Mouse (Mus musculus) limb, embryonic 12.5 days (tissue): Measurements from ENCODE around the gene Hbb-bh1. TPM values are rescaled to one million over a fixed set of nuclear protein-coding genes. Genes with fewer than 3 reads are reported as not detected.
"Not testable (repeated sequence)": the region's sequence is repeated elsewhere in the genome, so short reads cannot be mapped to it uniquely, and the experiment has no call there.

Experiments used
- ATAC-seq: fragments of 200-750 bp; cut with Nextera tagmentation; 2 replicates; pipeline ENCODE4 v1.8.0; 2017; ENCODE audit warnings: low read depth, moderate TSS enrichment; ENCODE audit not compliant: insufficient number of reproducible peaks, insufficient read depth, low FRiP score, low TSS enrichment
- H3K27ac ChIP-seq: fragments of 300-500 bp; sonication (generic); 2 replicates; pipeline ENCODE4 v1.5.1; 2016; ENCODE audit warnings: mild to moderate bottlenecking, moderate library complexity
- H3K27me3 ChIP-seq: fragments of 300-500 bp; sonication (generic); 2 replicates; pipeline ENCODE4 v1.6.1; 2016; ENCODE audit warnings: mild to moderate bottlenecking, moderate library complexity
- H3K36me3 ChIP-seq: fragments of 300-500 bp; sonication (generic); 2 replicates; pipeline ENCODE4 v1.6.1; 2016; ENCODE audit warnings: mild to moderate bottlenecking, moderate library complexity
- H3K4me1 ChIP-seq: fragments of 300-500 bp; sonication (generic); replicated peaks from 2 replicates; pipeline ENCODE4 v1.6.1; 2016
- H3K4me2 ChIP-seq: fragments of 300-500 bp; sonication (generic); 2 replicates; pipeline ENCODE4 v1.6.1; 2016; ENCODE audit warnings: mild to moderate bottlenecking, moderate library complexity
- H3K4me3 ChIP-seq: fragments of 300-500 bp; sonication (generic); replicated peaks from 2 replicates; pipeline ENCODE4 v1.5.1; 2016; ENCODE audit warnings: mild to moderate bottlenecking
- H3K9ac ChIP-seq: fragments of 300-500 bp; sonication (generic); replicated peaks from 2 replicates; pipeline ENCODE4 v1.6.1; 2016; ENCODE audit warnings: mild to moderate bottlenecking, moderate library complexity
- H3K9me3 ChIP-seq: fragments of 300-500 bp; sonication (generic); 2 replicates; pipeline ENCODE4 v1.6.1; 2016; ENCODE audit warnings: mild to moderate bottlenecking, moderate library complexity
- WGBS: fragments of 180-500 bp; shearing (Covaris S2); methylation state at CpG from one replicate; pipeline ENCODE4 v1.1.7; 2016; 5-methylcytosine and 5-hydroxymethylcytosine counted together
- polyA plus RNA-seq: library from polyadenylated mRNA; unstranded; fragments of >200 nt; fragmentation: Nextera tagmentation; extraction: Ambion mirVana; gene quantifications from 2 replicates; pipeline ENCODE4 v1.2.1, GENCODE M21; 2016

Hbb-bh1 gene
- polyA plus RNA-seq, 1 experiment from 2014 or later: 622 TPM

DNA sequence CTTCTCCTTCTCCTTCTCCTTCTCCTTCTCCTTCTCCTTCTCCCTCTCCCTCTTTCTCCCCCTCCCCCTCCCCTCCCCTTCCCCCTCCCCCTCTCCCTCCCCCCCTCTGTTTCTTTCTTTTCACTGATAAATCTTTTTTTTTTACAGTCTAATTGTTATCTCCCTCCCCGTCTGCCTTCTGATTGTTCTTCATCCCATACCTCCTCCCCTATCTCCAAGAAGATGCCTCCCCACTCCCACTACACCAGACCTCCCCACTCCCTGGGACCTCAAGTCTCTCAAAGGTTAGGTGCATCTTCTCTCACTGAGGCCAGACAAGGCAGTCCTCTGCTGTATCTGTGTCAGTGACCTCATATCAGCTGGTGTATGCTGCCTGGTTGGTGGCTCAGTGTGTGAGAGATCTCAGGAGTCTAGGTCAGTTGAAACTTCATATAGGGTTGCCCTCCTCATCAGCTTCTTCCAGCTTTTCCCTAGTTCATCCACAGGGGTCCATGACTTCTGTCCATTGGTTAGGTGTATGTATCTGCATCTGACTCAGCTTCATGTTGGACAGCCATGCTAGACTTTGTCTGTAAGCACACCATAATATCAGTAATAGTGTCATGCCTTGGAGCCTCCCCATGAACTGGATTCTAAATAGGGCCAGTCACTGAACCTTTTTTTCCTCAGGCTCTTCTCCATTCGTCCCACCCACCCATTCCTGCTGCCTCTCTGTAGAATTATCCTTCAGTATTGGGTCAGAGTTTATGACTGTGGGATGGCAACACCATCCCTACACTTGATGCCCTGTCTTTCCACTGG, 1.8 kb upstream of the Hbb-bh1 start:
- 52% methylated on average over 2 of the region's 2 CpGs for WGBS
- Histone ChIP-seq H3K36me3 (no peaks in the 10 kb centered on the region), H3K9ac (no peak overlapping the region), H3K4me2 (no peak overlapping the region), H3K27me3 (no peaks in the 10 kb centered on the region), H3K4me3 (no peak overlapping the region), H3K27ac (no peak overlapping the region), H3K9me3 (no peaks in the 10 kb centered on the region), H3K4me1 (no peaks in the 10 kb centered on the region)
- ATAC-seq: no peak

DNA sequence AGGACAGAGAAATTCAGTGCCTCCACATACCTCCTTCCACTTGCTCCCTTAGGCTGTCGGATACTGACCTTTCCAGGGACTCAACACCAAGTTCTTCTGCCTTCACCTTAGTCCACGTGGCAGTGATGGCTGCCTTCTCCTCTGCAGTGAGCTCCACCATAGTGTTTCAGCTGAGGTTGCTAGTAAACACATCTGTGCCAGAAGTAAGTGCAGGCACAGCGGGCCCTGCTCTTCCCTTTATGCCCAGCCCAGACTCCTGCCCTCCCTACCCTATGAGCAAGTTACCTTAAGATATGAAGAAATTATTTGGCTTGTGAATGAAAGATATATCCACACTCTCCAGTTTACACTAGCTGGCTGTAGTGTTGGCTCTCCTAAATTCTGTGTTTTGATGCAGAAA, 2.7 kb downstream of the Hbb-bh1 start, which contains the start of gene Hbb-bh2:
Hbb-bh2 (minus strand) TSS at position 253 of the 400 bp plus-strand sequence.
- Histone ChIP-seq H3K4me3 (no peak within 1 kb of the TSS), H3K9me3 (no peaks in the 10 kb centered on the region), H3K27me3 (no peaks in the 10 kb centered on the region), H3K36me3 (no peaks in the 10 kb centered on the region), H3K9ac (no peak within 1 kb of the TSS), H3K27ac (no peak within 1 kb of the TSS), H3K4me2 (no peak within 1 kb of the TSS), H3K4me1 (no peaks in the 10 kb centered on the region)
- 64% methylated on average over 3 of the region's 3 CpGs for WGBS
- ATAC-seq: no peak

DNA sequence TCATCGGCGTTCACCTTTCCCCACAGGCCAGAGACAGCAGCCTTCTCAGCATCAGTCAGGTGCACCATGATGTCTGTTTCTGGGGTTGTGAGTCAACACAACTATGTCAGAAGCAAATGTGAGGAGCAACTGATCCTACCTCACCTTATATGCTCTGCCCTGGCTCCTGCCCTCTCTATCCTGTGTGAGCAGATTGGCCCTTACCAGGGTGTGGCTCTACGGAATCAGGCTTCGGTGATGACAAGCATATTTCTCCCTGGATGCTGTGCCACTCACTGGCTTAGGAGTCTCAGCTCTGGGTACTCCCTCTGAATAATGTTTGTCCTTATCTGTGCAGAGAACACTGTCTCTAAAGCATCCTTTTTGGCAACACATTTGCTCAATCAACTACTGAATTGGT, 15.2 kb downstream of the Hbb-bh1 start, which contains the start of gene Hbb-bs:
Hbb-bs (minus strand) TSS at position 289 of the 400 bp plus-strand sequence.
- no peak for ATAC-seq
- no peak within 1 kb of the TSS for H3K4me3 ChIP-seq
- no peak within 1 kb of the TSS for H3K4me2 ChIP-seq
- no peak within 1 kb of the TSS for H3K27ac ChIP-seq
- no peaks in the 10 kb centered on the region for H3K36me3 ChIP-seq
- H3K27me3 ChIP-seq: no peaks in the 10 kb centered on the region
- H3K9ac ChIP-seq: no peak within 1 kb of the TSS
- no peaks in the 10 kb centered on the region for H3K9me3 ChIP-seq
- 90% methylated on average over 4 of the region's 4 CpGs for WGBS
- no peaks in the 10 kb centered on the region for H3K4me1 ChIP-seq

DNA sequence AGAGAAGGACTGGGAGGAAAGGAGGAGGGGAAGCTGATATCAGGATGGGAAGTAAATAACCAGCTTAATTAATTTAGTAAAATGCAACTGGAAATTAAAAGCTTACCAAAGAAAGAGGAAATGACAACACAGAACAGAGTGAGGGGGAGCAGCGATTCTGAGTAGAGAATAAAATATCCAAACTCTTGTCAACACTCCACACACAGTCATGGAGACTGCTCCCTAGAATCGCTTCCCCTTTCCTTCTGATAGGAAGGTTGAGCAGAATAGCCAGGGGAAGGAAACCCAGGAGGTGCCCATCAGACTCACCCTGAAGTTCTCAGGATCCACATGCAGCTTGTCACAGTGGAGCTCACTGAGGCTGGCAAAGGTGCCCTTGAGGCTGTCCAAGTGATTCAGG, 15.8 kb downstream of the Hbb-bh1 start:
- not testable (repeated sequence) for H3K27ac ChIP-seq, H3K4me1 ChIP-seq, H3K9ac ChIP-seq, H3K4me2 ChIP-seq, H3K27me3 ChIP-seq, H3K36me3 ChIP-seq, H3K9me3 ChIP-seq, ATAC-seq, H3K4me3 ChIP-seq
- no CpG with 5 or more reads among the region's 2 CpGs for WGBS

DNA sequence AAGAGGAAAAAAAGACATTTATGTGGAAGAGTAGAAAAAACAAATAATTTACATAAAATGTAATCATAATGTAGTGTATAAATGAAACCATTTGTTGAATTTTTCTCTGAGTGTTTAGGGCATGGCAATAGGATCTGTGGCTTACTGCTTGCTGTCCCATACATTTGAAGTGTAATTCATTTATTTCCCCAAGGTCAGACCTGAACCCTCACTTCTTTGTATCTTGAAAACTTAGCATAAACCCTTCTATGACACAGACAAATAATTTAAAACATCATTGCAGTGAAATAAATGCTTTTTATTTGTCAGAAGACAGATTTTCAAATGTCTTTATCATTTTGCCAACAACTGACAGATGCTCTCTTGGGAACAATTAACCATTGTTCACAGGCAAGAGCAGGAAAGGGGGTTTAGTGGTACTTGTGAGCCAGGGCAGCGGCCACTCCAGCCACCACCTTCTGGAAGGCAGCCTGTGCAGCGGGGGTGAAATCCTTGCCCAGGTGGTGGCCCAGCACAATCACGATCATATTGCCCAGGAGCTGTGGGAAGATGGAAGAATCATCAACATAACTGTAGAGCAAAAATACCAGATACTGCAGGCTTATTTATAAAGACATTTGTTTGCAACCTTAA, 16.6 kb downstream of the Hbb-bh1 start:
- WGBS: 78% methylated on average over 3 of the region's 3 CpGs
- no peak overlapping the region for H3K27ac ChIP-seq
- H3K4me3 ChIP-seq: no peak overlapping the region
- H3K27me3 ChIP-seq: no peaks in the 10 kb centered on the region
- no peaks in the 10 kb centered on the region for H3K36me3 ChIP-seq
- no peak overlapping the region for H3K9ac ChIP-seq
- H3K4me2 ChIP-seq: no peak overlapping the region
- ATAC-seq: no peak
- no peaks in the 10 kb centered on the region for H3K4me1 ChIP-seq
- no peaks in the 10 kb centered on the region for H3K9me3 ChIP-seq

DNA sequence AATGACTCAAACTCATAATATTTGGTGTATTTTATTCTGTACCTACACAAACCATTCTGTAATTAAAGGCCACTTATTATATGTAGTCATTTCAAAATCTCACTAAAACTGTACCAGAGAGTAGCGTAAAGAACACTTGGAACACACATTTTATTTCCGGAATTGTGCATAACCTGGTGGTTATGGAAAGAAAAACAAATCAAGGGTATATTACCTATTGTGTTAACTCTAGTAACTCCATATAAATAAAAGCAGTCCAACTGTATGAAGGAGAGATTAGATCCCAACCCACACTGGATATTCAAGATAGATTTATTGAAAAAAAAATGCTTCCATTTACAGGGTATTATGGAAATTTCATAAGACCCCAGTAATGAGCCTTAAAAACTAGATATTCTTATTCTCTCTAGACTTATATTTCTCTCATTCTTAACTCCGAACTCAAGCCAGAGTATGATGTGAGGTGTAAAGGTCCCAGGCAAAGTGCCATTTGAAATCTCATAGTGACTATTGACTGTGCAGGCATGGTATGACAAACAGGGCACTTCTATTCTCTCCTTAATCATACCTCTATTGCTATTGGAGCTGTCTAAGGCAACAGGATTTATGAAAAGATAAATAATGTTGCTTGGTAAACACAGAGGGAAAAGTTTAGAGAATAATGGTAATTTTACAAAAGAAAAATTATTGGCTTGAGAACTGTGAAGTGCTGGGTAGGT, 17.3 kb downstream of the Hbb-bh1 start:
- H3K4me3 ChIP-seq: no peak overlapping the region
- H3K27me3 ChIP-seq: no peaks in the 10 kb centered on the region
- H3K4me1 ChIP-seq: no peaks in the 10 kb centered on the region
- no peak overlapping the region for H3K9ac ChIP-seq
- 91% methylated on average over 3 of the region's 3 CpGs for WGBS
- no peak overlapping the region for H3K4me2 ChIP-seq
- H3K9me3 ChIP-seq: no peaks in the 10 kb centered on the region
- no peak for ATAC-seq
- H3K36me3 ChIP-seq: no peaks in the 10 kb centered on the region
- no peak overlapping the region for H3K27ac ChIP-seq

DNA sequence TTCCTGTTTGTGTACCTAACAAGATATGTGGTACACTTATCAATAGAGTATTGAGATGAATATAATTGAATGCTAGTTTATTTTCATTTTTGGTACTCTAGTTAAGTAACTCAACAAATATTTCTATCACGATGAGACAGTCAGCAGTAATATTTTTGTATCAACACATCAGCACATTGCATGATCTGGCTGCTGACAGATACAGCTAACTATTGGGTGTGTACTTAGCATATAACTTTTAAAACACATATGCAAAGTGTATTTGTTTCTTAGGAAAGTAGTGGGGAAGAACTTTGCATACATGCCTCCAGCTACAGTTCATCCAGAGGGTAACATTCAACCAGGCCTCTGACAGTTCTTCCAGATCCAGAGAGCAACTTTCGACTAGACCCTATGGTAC, 18.4 kb downstream of the Hbb-bh1 start:
- Histone ChIP-seq H3K36me3 (no peaks in the 10 kb centered on the region), H3K4me1 (no peaks in the 10 kb centered on the region), H3K4me3 (no peak overlapping the region), H3K4me2 (no peak overlapping the region), H3K9me3 (no peaks in the 10 kb centered on the region), H3K9ac (no peak overlapping the region), H3K27me3 (no peaks in the 10 kb centered on the region), H3K27ac (no peak overlapping the region)
- ATAC-seq: no peak
- 75% methylated on average over 2 of the region's 2 CpGs for WGBS

DNA sequence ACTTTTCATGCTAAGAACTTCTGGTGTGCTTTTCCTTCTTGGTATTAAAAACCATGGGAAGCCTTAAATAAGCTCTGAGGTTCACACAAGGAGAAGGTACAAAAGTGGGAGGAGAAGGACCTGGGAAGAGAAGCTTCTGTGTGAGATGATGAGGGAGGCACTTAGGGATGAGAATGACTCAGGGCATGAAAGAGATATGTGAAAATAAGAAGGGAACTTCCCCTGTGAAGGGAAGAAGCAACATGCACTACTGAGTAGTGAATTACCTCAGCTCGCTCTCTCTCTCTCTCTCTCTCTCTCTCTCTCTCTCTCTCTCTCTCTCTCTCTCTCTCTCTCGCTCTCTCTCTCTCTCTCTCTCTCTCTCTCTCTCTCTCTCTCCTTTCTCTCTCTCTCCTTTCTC, 27.9 kb downstream of the Hbb-bh1 start:
- not testable (repeated sequence) for H3K4me1 ChIP-seq, H3K27me3 ChIP-seq, H3K36me3 ChIP-seq, H3K9ac ChIP-seq, H3K27ac ChIP-seq, H3K4me2 ChIP-seq, ATAC-seq, H3K4me3 ChIP-seq, H3K9me3 ChIP-seq
- 67% methylated on average over 1 of the region's 2 CpGs for WGBS

DNA sequence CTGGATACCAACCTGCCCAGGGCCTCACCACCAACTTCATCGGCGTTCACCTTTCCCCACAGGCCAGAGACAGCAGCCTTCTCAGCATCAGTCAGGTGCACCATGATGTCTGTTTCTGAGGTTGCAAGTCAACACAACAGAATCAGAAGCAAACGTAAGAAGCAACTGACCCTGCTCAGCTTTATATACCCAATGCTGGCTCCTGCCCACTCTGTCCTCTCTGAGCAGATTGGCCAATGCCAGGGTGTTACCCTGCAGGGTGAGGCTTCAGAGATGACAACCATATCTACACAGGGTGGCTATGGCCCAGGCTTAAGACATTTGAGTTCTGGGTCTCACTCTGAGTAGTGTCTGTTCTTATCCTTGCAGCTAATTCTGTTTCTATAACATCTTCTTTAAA, 29.2 kb downstream of the Hbb-bh1 start, which contains the start of gene Hbb-bt:
Hbb-bt (minus strand) TSS at position 231 of the 400 bp plus-strand sequence.
- WGBS: 78% methylated on average over 3 of the region's 3 CpGs
- no peak for ATAC-seq
- Histone ChIP-seq H3K4me1 (no peaks in the 10 kb centered on the region), H3K27me3 (no peaks in the 10 kb centered on the region), H3K9me3 (no peaks in the 10 kb centered on the region), H3K4me3 (no peak within 1 kb of the TSS), H3K9ac (no peak within 1 kb of the TSS), H3K4me2 (no peak within 1 kb of the TSS), H3K36me3 (no peaks in the 10 kb centered on the region), H3K27ac (no peak within 1 kb of the TSS)

DNA sequence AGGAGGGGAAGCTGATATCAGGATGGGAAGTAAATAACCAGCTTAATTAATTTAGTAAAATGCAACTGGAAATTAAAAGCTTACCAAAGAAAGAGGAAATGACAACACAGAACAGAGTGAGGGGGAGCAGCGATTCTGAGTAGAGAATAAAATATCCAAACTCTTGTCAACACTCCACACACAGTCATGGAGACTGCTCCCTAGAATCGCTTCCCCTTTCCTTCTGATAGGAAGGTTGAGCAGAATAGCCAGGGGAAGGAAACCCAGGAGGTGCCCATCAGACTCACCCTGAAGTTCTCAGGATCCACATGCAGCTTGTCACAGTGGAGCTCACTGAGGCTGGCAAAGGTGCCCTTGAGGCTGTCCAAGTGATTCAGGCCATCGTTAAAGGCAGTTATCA, 29.8 kb downstream of the Hbb-bh1 start:
- no CpG with 5 or more reads among the region's 3 CpGs for WGBS
- H3K4me3 ChIP-seq, H3K27ac ChIP-seq, H3K36me3 ChIP-seq, H3K9me3 ChIP-seq, ATAC-seq, H3K9ac ChIP-seq, H3K27me3 ChIP-seq, H3K4me1 ChIP-seq, H3K4me2 ChIP-seq: not testable (repeated sequence)

DNA sequence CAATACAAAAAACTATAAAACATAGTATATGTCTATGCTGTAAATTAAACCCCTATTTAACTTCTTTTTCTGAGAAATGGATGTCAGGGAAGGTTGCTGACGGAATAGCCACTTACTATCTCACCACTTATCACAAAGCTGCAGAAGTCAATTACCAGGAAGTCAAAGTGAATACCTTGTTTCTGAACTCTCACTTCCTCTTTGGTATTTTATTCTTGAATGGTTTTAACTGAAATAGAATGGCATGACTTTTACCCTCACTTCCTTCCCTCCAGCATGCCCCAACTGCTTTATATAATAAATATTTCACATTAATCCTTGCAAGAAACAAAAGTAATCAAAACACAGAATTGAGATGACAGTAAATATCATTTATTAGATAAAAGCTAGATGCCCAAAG, 30.8 kb downstream of the Hbb-bh1 start:
- ATAC-seq: no peak
- Histone ChIP-seq H3K4me1 (no peaks in the 10 kb centered on the region), H3K27me3 (no peaks in the 10 kb centered on the region), H3K4me2 (no peak overlapping the region), H3K27ac (no peak overlapping the region), H3K4me3 (no peak overlapping the region), H3K9me3 (no peaks in the 10 kb centered on the region), H3K9ac (no peak overlapping the region), H3K36me3 (no peaks in the 10 kb centered on the region)
- WGBS: 63% methylated on average over 1 of the region's 1 CpGs
